Mouse (Mus musculus): ENCODE data around the gene C530008M17Rik. TPM values are rescaled to one million over a fixed set of nuclear protein-coding genes. Genes with fewer than 3 reads are reported as not detected.

The C530008M17Rik gene
- total and polyA plus RNA-seq, 3 experiments = 3.2 to 10.6 TPM; not detected in 1

GRCm38 (mm10) chr5:76855829-76856600 is 199.7 kb downstream of the C530008M17Rik start:
- H3K27me3 ChIP-seq (ENCODE audit: control insufficient read depth in 1 of 2, insufficient read depth in 2 of 2, low read length in 2 of 2) = no peaks in the 10 kb centered on the region
- H3K27ac ChIP-seq (ENCODE audit: control insufficient read depth, low read depth, low read length) = no peak overlapping the region
- H3K4me3 ChIP-seq (ENCODE audit: control insufficient read depth in 1 of 2, insufficient read depth in 1 of 2, low read depth in 2 of 2, low read length in 2 of 2) = no peak overlapping the region
- H3K9me3 ChIP-seq (replicated peaks; ENCODE audit: insufficient read depth, low read length) = no peaks in the 10 kb centered on the region
- H3K79me2 ChIP-seq (ENCODE audit: control insufficient read depth, insufficient read depth, low read length, poor library complexity) = no peaks in the 10 kb centered on the region
- TF ChIP-seq HCFC1 (IDR thresholded peaks at IDR 0.05; ENCODE audit: low read depth, low read length) = no peak
- no peak for TF ChIP-seq E2F4 (IDR thresholded peaks at IDR 0.05; ENCODE audit: borderline replicate concordance, low read depth, low read length)
- TF ChIP-seq POLR2A (IDR thresholded peaks at IDR 0.05; ENCODE audit: control insufficient read depth in 1 of 2, insufficient read depth in 1 of 2, low read depth in 1 of 2, low read length in 2 of 2, poor library complexity in 1 of 2) = no peak
- no peak for TF ChIP-seq NRF1 (IDR thresholded peaks at IDR 0.05; ENCODE audit: insufficient read depth, low read depth, low read length, poor library complexity, severe bottlenecking)
- no peak for TF ChIP-seq UBTF (IDR thresholded peaks at IDR 0.05; ENCODE audit: borderline replicate concordance, insufficient read depth, low read depth, low read length)
- TF ChIP-seq TAL1 (IDR thresholded peaks at IDR 0.05; ENCODE audit: low read length) = no peak
- TF ChIP-seq SIN3A (IDR thresholded peaks at IDR 0.05; ENCODE audit: low read length) = no peak
- TF ChIP-seq USF2 (IDR thresholded peaks at IDR 0.05; ENCODE audit: borderline replicate concordance in 1 of 2, insufficient read depth in 1 of 2, low read depth in 1 of 2, low read length in 2 of 2) = no peak
- TF ChIP-seq ZMIZ1 (IDR thresholded peaks at IDR 0.05; ENCODE audit: low read depth, low read length) = no peak
- no peak for TF ChIP-seq ZKSCAN1 (IDR thresholded peaks at IDR 0.05; ENCODE audit: low read depth, low read length)
- no peak overlapping the region for H3K9ac ChIP-seq (ENCODE audit: control insufficient read depth, low read depth, low read length, poor library complexity, severe bottlenecking)
- DNase-seq (ENCODE audit: low read depth, low spot score) = no peak
- H3K4me1 ChIP-seq (ENCODE audit: control insufficient read depth in 1 of 2, insufficient read depth in 2 of 2, low read length in 2 of 2) = no peaks in the 10 kb centered on the region; a peak in 1 of 4 replicates
- no peaks in the 10 kb centered on the region; a peak in 1 of 4 replicates for H3K36me3 ChIP-seq (ENCODE audit: control insufficient read depth in 1 of 2, insufficient read depth in 2 of 2, low read length in 2 of 2)

GRCm38 (mm10) chr5:76857103-76858015 is 201.0 kb downstream of the C530008M17Rik start:
- TF ChIP-seq CHD2 (IDR thresholded peaks at IDR 0.05; ENCODE audit: low read length) = no peak
- TF ChIP-seq HCFC1 (IDR thresholded peaks at IDR 0.05; ENCODE audit: low read depth, low read length) = no peak
- no peak for TF ChIP-seq RCOR1 (IDR thresholded peaks at IDR 0.05; ENCODE audit: low read depth, low read length)
- no peak for TF ChIP-seq RAD21 (IDR thresholded peaks at IDR 0.05; ENCODE audit: low read depth, low read length)
- no peak for TF ChIP-seq ZC3H11A (IDR thresholded peaks at IDR 0.05; ENCODE audit: low read depth, low read length)
- no peak for TF ChIP-seq MAZ (IDR thresholded peaks at IDR 0.05; ENCODE audit: low read depth, low read length)
- TF ChIP-seq POLR2AphosphoS5 (IDR thresholded peaks at IDR 0.05; ENCODE audit: borderline replicate concordance, low read depth, low read length) = no peak
- no peak for TF ChIP-seq ELF1 (IDR thresholded peaks at IDR 0.05; ENCODE audit: low read depth, low read length)
- no peak for TF ChIP-seq POLR2AphosphoS2 (IDR thresholded peaks at IDR 0.05; ENCODE audit: low read length)

More at GRCm38 (mm10) chr5:76857103-76858015, 201.0 kb downstream of the C530008M17Rik start:
- no peaks in the 10 kb centered on the region; a peak in 1 of 4 replicates for H3K36me3 ChIP-seq (ENCODE audit: control insufficient read depth in 1 of 2, insufficient read depth in 2 of 2, low read length in 2 of 2)
- H3K9ac ChIP-seq (ENCODE audit: control insufficient read depth, low read depth, low read length, poor library complexity, severe bottlenecking) = no peak overlapping the region
- no peak for DNase-seq (ENCODE audit: low read depth, low spot score)
- no peaks in the 10 kb centered on the region; a peak in 1 of 4 replicates for H3K4me1 ChIP-seq (ENCODE audit: control insufficient read depth in 1 of 2, insufficient read depth in 2 of 2, low read length in 2 of 2)
- H3K27me3 ChIP-seq (ENCODE audit: control insufficient read depth in 1 of 2, insufficient read depth in 2 of 2, low read length in 2 of 2) = no peaks in the 10 kb centered on the region
- no peaks in the 10 kb centered on the region for H3K79me2 ChIP-seq (ENCODE audit: control insufficient read depth, insufficient read depth, low read length, poor library complexity)
- no peaks in the 10 kb centered on the region for H3K9me3 ChIP-seq (replicated peaks; ENCODE audit: insufficient read depth, low read length)
- no peak overlapping the region for H3K4me3 ChIP-seq (ENCODE audit: control insufficient read depth in 1 of 2, insufficient read depth in 1 of 2, low read depth in 2 of 2, low read length in 2 of 2)
- H3K27ac ChIP-seq (ENCODE audit: control insufficient read depth, low read depth, low read length) = no peak overlapping the region
